Comparison of ENCODE assay signal across 17 mouse cellular contexts in genomic region chr12:36766167-36766566, GRCm38 (mm10).
"Had no signal": no experiment of that assay in that cellular context is flagged by ENCODE, and none has a peak within 500 bp of the region (broad histone marks: within the 10 kb centered on the region; RNA-seq: fewer than 3 reads in every experiment).

No protein-coding gene starts in this region.

- H3K9ac ChIP-seq: liver, embryonic 13.5 days; liver, embryonic 15.5 days; liver, postnatal 0 days; midbrain, embryonic 13.5 days; midbrain, embryonic 15.5 days; neural tube, embryonic 12.5 days; stomach, embryonic 15.5 days had no signal

- DNase-seq: liver, embryonic 13.5 days; liver, postnatal 0 days; lung, postnatal 36 days; right cerebral cortex, postnatal 14 days; thymus, adult 2 months; thymus, postnatal 25 days; thymus, postnatal 4 days had no signal

- H3K4me3 ChIP-seq: liver, embryonic 13.5 days; liver, embryonic 15.5 days; megakaryocyte, embryonic 14.5 days; midbrain, embryonic 13.5 days; midbrain, embryonic 15.5 days; neural tube, embryonic 12.5 days; stomach, embryonic 15.5 days had no signal

- H3K9me3 ChIP-seq: liver, embryonic 13.5 days; liver, embryonic 15.5 days; megakaryocyte, embryonic 14.5 days; midbrain, embryonic 13.5 days; midbrain, embryonic 15.5 days; neural tube, embryonic 12.5 days; stomach, embryonic 15.5 days had no signal

- H3K27me3 ChIP-seq: liver, embryonic 13.5 days; liver, embryonic 15.5 days; megakaryocyte, embryonic 14.5 days; midbrain, embryonic 13.5 days; midbrain, embryonic 15.5 days; neural tube, embryonic 12.5 days; stomach, embryonic 15.5 days had no signal

- H3K27ac ChIP-seq: liver, embryonic 13.5 days; liver, embryonic 15.5 days; macrophage; midbrain, embryonic 13.5 days; midbrain, embryonic 15.5 days; neural tube, embryonic 12.5 days; stomach, embryonic 15.5 days; stomach, postnatal 0 days had no signal

- H3K4me1 ChIP-seq: liver, embryonic 13.5 days; liver, embryonic 15.5 days; megakaryocyte, embryonic 14.5 days; midbrain, embryonic 13.5 days; midbrain, embryonic 15.5 days; neural tube, embryonic 12.5 days; stomach, embryonic 15.5 days had no signal

- H3K4me2 ChIP-seq: liver, embryonic 11.5 days; liver, embryonic 13.5 days; liver, embryonic 15.5 days; midbrain, embryonic 11.5 days; midbrain, embryonic 13.5 days; midbrain, embryonic 15.5 days; neural tube, embryonic 12.5 days; stomach, embryonic 15.5 days had no signal

- ATAC-seq: liver, postnatal 0 days; midbrain, embryonic 13.5 days; midbrain, embryonic 15.5 days had no signal

- H3K36me3 ChIP-seq: liver, embryonic 13.5 days; liver, embryonic 15.5 days; midbrain, embryonic 13.5 days; midbrain, embryonic 15.5 days; neural tube, embryonic 12.5 days; stomach, embryonic 15.5 days had no signal
